Mouse (Mus musculus): ENCODE results near the gene Aifm2. TPM values are rescaled to one million over a fixed set of nuclear protein-coding genes. Genes with fewer than 3 reads are reported as not detected.

The Aifm2 gene
- polyA plus RNA-seq, 1 experiment: not detected

DNA sequence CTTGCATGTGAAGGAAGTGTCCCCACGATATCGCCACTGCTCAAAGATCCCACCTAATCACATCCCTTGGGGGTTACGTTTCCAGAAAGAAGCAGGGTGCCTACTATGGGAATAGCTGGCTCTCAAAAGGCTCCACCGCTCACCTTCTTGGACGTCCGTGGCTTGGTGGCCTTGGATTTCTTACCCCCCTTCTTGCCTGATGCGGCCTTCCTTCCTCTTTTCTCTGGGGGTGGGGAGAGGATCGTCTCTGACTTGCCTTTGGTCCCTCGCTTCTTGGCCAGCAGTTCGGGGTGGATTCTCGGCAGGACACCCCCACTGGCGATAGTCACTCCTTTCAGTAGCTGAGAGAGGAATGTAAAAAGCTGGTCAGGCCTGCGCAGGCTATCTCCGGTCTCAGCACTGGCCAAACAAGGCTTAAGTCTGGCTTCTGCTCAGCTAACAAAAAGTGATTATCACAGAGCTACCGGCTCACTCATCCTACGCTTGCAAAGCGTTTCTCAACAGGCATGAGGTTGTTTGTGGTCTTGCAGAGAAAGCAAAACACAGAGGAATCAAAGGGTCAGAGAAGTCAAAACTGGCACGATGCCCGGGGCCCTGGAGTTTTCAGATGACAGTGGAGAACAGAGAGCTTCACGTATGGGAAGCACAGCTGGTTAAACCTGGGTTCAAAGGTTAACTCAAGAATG lies 36.6 kb downstream of the Aifm2 start:
- H3K4me3 ChIP-seq (ENCODE audit: insufficient read depth, low read depth, low read length): no peak overlapping the region
- H3K27ac ChIP-seq (ENCODE audit: insufficient read depth, low read depth, low read length): no peak overlapping the region
- no peaks in the 10 kb centered on the region for H3K4me1 ChIP-seq (ENCODE audit: control insufficient read depth, insufficient read depth, low read length)
- TF ChIP-seq CTCF (IDR thresholded peaks at IDR 0.05; ENCODE audit: insufficient read depth, low read depth, low read length): no peak
- TF ChIP-seq POLR2A (IDR thresholded peaks at IDR 0.05; ENCODE audit: insufficient read depth, low read depth, low read length): no peak
- WGBS: 72% methylated on average over 20 of the region's 20 CpGs

DNA sequence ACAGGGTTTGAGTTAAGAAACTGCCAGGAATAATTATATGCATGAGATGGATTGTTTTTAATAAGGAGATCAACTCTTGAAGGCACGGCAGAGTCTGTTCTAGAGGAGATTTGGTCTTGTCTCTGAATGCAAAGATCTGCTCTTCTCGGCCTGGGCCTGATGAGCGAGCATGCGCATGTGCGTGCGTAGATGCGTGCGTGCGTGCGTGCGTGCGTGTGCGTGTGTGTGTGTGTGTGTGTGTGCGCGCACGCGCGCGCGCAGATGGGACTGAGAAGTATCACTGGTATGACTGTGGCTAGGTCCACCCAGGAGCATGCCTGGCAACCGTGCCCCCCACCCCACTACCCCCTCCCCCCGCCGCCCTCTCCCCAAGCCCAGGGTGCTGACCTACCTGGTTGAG lies 38.0 kb downstream of the Aifm2 start:
- no peak overlapping the region for H3K4me3 ChIP-seq (ENCODE audit: insufficient read depth, low read depth, low read length)
- H3K27ac ChIP-seq (ENCODE audit: insufficient read depth, low read depth, low read length): no peak overlapping the region
- H3K4me1 ChIP-seq (ENCODE audit: control insufficient read depth, insufficient read depth, low read length): peaks cover 7% of the 10 kb centered on the region
- TF ChIP-seq CTCF (IDR thresholded peaks at IDR 0.05; ENCODE audit: insufficient read depth, low read depth, low read length): no peak
- TF ChIP-seq POLR2A (IDR thresholded peaks at IDR 0.05; ENCODE audit: insufficient read depth, low read depth, low read length): no peak
- 98% methylated on average over 23 of the region's 23 CpGs for WGBS

DNA sequence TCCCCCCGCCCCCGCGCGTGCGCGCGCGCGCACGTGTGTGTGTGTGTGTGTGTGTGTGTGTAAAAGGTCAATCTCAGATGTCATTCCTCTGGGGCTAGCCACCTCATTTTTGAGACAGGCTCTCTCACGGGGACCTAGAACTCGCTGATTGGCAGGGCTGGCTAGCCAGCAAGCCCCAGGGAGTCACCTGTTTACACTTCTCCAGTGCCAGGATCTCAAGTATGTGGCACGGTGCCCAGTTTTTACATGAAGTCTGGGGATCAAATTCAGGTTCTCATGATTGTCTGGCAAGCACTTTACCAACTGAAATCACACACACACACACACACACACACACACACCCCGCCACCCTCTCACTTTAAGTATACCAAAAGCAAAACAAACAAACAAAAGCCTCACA lies 42.0 kb downstream of the Aifm2 start:
- 87% methylated on average over 14 of the region's 14 CpGs for WGBS
- no peak overlapping the region for H3K4me3 ChIP-seq (ENCODE audit: insufficient read depth, low read depth, low read length)
- peaks cover 20% of the 10 kb centered on the region for H3K4me1 ChIP-seq (ENCODE audit: control insufficient read depth, insufficient read depth, low read length)
- TF ChIP-seq POLR2A (IDR thresholded peaks at IDR 0.05; ENCODE audit: insufficient read depth, low read depth, low read length) (no peak), CTCF (IDR thresholded peaks at IDR 0.05; ENCODE audit: insufficient read depth, low read depth, low read length) (no peak)
- no peak overlapping the region for H3K27ac ChIP-seq (ENCODE audit: insufficient read depth, low read depth, low read length)

DNA sequence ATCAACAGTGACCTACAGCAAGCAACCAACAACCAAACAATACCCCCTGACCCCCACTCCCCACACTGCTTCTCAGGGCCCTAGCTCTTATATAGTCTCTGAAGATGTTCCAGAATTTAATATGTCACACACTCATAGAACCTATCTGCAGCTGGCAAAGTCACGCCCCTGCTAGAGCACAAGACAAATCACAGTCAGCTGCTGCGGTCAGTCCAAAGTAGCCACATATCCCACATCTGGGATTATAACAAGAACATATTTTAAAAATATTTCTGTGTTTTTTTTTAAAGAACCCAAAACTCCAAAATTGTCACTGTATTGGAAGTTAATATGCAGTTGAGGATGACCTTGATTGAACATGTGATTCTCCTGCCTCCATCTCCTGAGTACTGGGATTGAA lies 43.8 kb downstream of the Aifm2 start:
- Histone ChIP-seq H3K27ac (ENCODE audit: insufficient read depth, low read depth, low read length) (peak overlapping the region; percentile 71), H3K4me3 (ENCODE audit: insufficient read depth, low read depth, low read length) (no peak overlapping the region), H3K4me1 (ENCODE audit: control insufficient read depth, insufficient read depth, low read length) (peaks cover 20% of the 10 kb centered on the region)
- 98% methylated on average over 2 of the region's 2 CpGs for WGBS
- no peak for TF ChIP-seq POLR2A (IDR thresholded peaks at IDR 0.05; ENCODE audit: insufficient read depth, low read depth, low read length)
- no peak for TF ChIP-seq CTCF (IDR thresholded peaks at IDR 0.05; ENCODE audit: insufficient read depth, low read depth, low read length)

DNA sequence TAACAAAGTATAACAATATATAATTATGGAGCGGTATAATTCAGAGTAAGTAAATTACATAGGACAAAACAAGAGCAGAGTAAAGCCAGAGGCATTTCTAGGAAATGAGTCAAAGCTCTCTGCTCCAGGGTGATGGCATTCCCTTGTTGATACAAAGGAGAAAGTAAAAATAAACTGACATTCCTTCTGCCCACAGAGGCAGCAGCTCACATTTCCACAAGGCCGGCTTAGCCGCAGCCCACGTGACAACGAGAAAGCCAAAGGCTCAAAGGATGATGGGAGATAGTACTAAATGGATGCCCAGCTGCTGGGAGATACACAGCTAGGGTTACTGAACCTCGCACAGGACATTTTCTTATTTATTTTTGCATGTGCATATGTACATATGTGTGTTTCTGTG lies 44.8 kb downstream of the Aifm2 start:
- TF ChIP-seq POLR2A (IDR thresholded peaks at IDR 0.05; ENCODE audit: insufficient read depth, low read depth, low read length): no peak
- no peak for TF ChIP-seq CTCF (IDR thresholded peaks at IDR 0.05; ENCODE audit: insufficient read depth, low read depth, low read length)
- no peak overlapping the region for H3K4me3 ChIP-seq (ENCODE audit: insufficient read depth, low read depth, low read length)
- peaks cover 24% of the 10 kb centered on the region for H3K4me1 ChIP-seq (ENCODE audit: control insufficient read depth, insufficient read depth, low read length)
- WGBS: 30% methylated on average over 6 of the region's 6 CpGs
- peak overlapping the region; percentile 46 for H3K27ac ChIP-seq (ENCODE audit: insufficient read depth, low read depth, low read length)

DNA sequence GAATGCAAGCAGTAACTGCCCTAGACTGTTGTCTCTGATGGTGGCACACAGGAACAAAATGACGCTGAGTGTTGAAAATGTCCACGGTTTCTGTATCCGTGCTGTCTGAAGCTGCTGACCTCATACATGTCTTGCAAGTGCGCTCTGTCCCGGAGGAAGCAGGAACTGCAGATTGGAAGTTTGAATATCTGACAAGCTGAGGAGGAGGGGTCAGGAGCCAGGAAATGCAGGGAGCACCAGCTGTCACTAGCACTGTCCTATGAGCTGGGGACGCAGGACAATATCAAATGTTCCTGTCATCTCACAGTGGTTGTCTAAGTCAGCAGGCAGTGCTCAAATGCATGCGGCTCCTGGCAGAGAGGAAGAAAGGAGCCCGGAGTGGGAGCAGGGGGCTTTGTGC lies 49.6 kb downstream of the Aifm2 start:
- WGBS: 79% methylated on average over 8 of the region's 8 CpGs
- Histone ChIP-seq H3K4me3 (ENCODE audit: insufficient read depth, low read depth, low read length) (no peak overlapping the region), H3K27ac (ENCODE audit: insufficient read depth, low read depth, low read length) (no peak overlapping the region), H3K4me1 (ENCODE audit: control insufficient read depth, insufficient read depth, low read length) (peaks cover 22% of the 10 kb centered on the region)
- TF ChIP-seq POLR2A (IDR thresholded peaks at IDR 0.05; ENCODE audit: insufficient read depth, low read depth, low read length) (no peak), CTCF (IDR thresholded peaks at IDR 0.05; ENCODE audit: insufficient read depth, low read depth, low read length) (no peak)

DNA sequence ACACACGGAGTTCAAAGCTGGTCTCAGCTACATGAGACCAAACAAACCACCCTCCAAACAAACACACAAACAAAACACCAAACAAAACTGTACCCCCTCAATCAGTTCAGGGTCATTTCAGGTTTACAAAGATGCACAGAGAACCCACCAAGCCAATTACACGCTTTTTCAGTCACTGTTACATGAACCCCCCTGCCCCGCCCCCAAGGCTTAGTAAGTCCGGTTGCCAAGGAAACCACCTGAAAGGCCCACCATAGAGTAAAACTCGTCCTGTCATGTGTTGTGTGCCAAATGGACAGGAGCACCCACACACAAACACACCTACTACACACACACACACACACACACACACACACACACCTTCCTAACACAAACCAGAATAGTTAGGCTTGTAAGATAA lies 50.5 kb downstream of the Aifm2 start:
- Histone ChIP-seq H3K4me3 (ENCODE audit: insufficient read depth, low read depth, low read length) (no peak overlapping the region), H3K4me1 (ENCODE audit: control insufficient read depth, insufficient read depth, low read length) (peaks cover 17% of the 10 kb centered on the region)
- WGBS: 41% methylated on average over 5 of the region's 5 CpGs

DNA sequence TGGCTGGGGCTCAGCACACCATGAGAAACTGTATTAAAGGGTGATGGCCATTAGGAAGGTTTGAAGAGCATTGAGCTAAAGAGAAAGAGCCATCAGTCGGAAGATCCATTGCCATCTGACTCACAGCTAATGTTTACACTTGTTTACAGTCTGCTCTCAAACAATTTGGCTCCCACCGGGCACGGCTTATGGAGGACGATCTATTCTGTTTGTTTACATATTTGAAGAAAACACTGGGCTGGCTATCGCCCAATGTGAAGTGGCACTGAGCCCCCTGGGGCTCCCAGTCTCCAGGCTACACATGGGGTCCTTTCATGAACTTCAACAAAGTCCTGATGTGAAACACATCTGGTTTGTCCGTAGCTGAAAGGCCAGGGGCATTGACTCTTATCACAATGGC lies 51.7 kb downstream of the Aifm2 start:
- 42% methylated on average over 6 of the region's 6 CpGs for WGBS
- Histone ChIP-seq H3K4me1 (ENCODE audit: control insufficient read depth, insufficient read depth, low read length) (peaks cover 11% of the 10 kb centered on the region), H3K4me3 (ENCODE audit: insufficient read depth, low read depth, low read length) (no peak overlapping the region), H3K27ac (ENCODE audit: insufficient read depth, low read depth, low read length) (no peak overlapping the region)
- TF ChIP-seq CTCF (IDR thresholded peaks at IDR 0.05; ENCODE audit: insufficient read depth, low read depth, low read length): no peak
- TF ChIP-seq POLR2A (IDR thresholded peaks at IDR 0.05; ENCODE audit: insufficient read depth, low read depth, low read length): no peak

More for the DNA sequence above, 50.5 kb downstream of the Aifm2 start:
- no peak for TF ChIP-seq POLR2A (IDR thresholded peaks at IDR 0.05; ENCODE audit: insufficient read depth, low read depth, low read length)
- TF ChIP-seq CTCF (IDR thresholded peaks at IDR 0.05; ENCODE audit: insufficient read depth, low read depth, low read length): no peak
- H3K27ac ChIP-seq (ENCODE audit: insufficient read depth, low read depth, low read length): no peak overlapping the region

DNA sequence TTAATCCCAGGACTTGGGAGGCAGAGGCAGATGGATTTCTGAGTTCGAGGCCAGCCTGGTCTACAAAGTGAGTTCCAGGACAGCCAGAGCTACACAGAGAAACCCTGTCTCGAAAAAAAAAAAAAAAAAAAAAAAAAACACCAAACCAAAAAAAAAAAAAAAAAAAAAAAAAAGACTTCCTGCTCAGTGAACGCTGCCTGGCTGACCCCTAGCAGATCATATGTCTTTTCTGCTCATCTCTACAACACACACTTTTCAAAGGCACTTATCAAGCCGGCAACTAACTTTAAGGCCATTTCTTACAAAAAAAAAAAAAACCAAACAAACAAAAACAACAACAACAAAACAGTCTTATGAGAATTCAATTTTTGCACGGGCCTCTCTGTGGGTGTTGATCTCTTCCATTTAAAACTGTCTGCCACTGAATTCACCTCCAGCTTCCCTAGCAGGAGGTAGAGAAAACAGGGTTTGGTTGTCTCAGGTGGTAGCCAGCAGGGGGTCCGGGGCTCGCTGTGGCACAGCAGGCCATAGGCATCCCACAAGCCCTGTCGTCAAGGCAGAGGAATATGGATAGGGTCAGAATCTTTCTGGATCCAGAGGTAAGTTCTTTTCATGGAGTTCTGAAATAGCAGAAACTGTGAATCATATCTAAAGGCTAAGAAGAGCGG lies 66.5 kb downstream of the Aifm2 start:
- H3K4me3 ChIP-seq (ENCODE audit: insufficient read depth, low read depth, low read length): no peak overlapping the region

More for the DNA sequence above, 66.5 kb downstream of the Aifm2 start:
- TF ChIP-seq POLR2A (IDR thresholded peaks at IDR 0.05; ENCODE audit: insufficient read depth, low read depth, low read length) (no peak), CTCF (IDR thresholded peaks at IDR 0.05; ENCODE audit: insufficient read depth, low read depth, low read length) (no peak)
- Histone ChIP-seq H3K4me1 (ENCODE audit: control insufficient read depth, insufficient read depth, low read length) (peaks cover 11% of the 10 kb centered on the region), H3K27ac (ENCODE audit: insufficient read depth, low read depth, low read length) (no peak overlapping the region)
- WGBS: 40% methylated on average over 9 of the region's 9 CpGs
